Mouse (Mus musculus) left cerebral cortex, adult 18-20 months (tissue): ENCODE data around the gene Ankrd33b. TPM values are rescaled to one million over a fixed set of nuclear protein-coding genes. Genes with fewer than 3 reads are reported as not detected.

ENCODE experiments used
- DNase-seq, 2 experiments: peaks; one replicate each; pipeline ENCODE4 v3.0.0; 2021 to 2022; ENCODE audit warnings: low spot score in 2 of 2, mixed read lengths in 1 of 2
- total RNA-seq, 2 experiments: library from RNA; stranded (reverse); gene quantifications; 2 replicates each; pipeline ENCODE4 v1.2.3; 2021

The Ankrd33b gene
- total RNA-seq, 2 experiments from 2014 or later, result 81.7 to 87.2 TPM

GRCm38 (mm10) chr15:31272695-31273094, 94.8 kb downstream of the Ankrd33b start:
- DNase-seq, result no peak

GRCm38 (mm10) chr15:31269558-31269957, 98.0 kb downstream of the Ankrd33b start:
- no peak for DNase-seq

GRCm38 (mm10) chr15:31268148-31268547, 99.4 kb downstream of the Ankrd33b start:
- no peak for DNase-seq

- DNase-seq, result no peak
Observed at GRCm38 (mm10) chr15:31265845-31266244, 101.7 kb downstream of the Ankrd33b start.

DNA sequence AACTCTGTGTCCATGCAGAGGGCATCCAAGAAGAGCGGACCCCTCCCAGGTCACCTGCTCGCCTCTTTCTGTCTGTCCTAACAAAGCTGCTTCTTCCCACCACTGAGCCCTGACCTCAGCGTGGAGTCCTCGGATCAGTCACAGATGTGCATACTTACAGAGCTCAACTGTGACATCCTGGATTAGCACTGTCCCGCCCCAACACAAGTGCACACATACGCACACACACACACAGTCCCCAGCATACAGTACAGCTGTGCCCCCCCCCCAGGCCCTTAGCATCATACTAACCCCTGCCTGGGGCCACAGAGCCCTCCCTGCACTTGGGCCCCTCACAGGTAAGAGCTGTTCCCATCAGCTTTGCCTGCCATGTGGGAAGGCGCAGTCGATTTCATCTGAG, 102.1 kb downstream of the Ankrd33b start:
- DNase-seq, result no peak

- DNase-seq, result peak; percentile 89 to 92
Observed at GRCm38 (mm10) chr15:31264827-31265226, 102.7 kb downstream of the Ankrd33b start.

- DNase-seq, result no peak
Observed at GRCm38 (mm10) chr15:31262361-31262760, 105.2 kb downstream of the Ankrd33b start.

GRCm38 (mm10) chr15:31261094-31261493, 106.4 kb downstream of the Ankrd33b start:
- DNase-seq, result no peak

DNA sequence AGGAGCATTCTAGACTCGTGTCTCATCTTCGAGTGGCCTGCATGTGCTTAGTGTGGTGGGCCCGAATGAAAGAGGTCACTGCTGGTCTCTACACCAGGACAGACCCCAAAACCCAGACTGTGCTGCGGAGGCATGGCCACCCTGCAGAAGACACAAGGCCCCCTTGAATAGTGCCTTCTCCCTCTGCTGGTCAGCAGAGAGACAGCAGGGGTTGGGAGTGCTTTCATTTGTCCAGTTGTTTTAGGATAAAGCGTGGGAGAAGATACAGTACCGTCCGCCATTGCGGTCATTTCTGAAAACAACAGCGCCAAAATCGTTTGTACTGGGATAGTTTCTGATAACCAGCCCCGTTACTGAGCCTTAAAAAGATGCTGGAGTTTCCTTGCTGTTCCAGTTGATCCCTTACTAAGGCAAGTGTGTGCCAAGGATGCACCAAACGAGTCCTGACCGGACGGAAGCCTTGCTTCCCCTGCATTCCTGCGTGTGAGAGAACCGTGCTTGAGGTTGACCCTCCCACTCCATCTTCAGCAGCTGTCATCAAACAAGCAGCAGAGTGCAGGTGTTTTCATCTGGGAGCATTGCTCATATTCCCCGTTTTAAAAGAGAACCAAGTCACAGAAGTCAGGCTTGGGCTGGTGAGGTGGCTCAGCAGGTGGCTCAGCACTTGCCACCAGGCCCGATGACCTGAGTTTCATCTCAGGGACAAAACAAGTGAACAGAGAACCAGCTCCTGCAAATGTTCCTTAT, 108.7 kb downstream of the Ankrd33b start:
- DNase-seq, result no peak

DNA sequence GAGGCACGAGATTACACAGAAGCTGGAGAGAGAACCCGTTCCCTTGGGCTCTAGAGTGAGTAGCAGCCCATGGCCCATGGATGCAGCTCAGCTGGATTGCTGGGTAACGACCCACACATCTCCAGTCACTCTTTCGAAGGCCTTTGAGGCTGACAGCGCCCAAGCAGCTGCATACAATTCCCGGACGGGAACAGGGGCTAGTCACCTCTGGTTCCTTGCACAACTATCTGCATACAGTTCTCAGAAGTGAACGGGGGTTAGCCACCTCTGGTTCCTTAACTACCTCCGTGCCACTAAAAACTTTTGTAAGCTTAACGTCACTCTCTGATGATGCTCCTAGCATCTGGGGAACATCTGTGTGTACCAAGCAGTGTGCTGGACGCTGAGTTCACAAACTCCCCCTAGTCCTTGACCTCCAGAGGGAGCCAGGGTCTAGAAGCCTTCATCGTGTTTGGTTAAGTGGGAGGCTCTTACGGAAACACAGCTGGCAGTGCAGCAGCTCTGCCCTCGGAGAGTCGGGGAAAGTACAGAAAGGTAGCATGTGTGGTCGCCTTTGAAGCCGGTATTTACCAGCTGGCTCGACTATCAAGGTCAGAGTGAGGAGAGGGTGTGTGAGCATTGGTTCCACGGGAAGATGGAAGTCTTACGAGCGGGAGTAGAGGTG, 109.4 kb downstream of the Ankrd33b start:
- no peak for DNase-seq

DNA sequence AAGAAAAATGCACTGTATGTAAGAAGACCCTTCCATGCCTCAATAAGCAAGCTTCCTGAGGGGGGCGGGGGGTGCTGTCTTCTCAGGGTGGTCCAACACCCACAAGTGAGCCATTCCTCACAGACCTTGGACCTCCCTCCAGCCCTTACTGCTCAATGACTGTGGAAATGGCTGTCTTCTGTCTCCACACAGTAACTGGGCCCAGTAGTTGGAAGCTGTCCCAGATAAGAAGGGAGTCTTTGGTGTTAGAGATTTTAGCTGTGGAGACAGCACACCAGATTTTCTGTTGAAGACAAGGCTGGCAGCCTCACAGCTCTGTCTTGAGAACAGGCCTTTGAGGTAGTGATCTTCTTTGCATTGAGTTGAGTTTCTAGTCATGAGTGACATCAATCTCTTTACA, 110.2 kb downstream of the Ankrd33b start:
- no peak for DNase-seq

DNA sequence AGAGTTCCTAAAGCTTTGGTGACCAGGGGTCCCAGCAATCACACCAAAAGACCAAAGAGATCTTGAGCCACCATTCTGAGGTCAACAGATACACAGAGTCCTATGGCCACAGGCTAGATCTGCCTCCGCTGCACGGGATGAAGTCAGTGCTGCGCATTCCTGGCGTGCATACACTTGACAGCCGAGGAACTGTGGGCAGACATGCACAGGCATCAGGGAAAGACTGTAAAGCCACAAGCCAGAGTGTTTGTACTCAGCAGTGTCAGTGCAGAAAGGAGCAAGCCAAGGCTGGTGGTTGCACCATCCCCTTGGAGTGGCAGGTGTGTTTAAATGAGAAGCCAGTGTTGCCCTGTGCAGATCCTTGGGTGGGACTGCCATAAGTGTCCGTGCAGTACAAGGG, 111.8 kb downstream of the Ankrd33b start:
- no peak for DNase-seq

- DNase-seq, result no peak
Observed at GRCm38 (mm10) chr15:31254939-31255535, 112.5 kb downstream of the Ankrd33b start.

GRCm38 (mm10) chr15:31253963-31254362, 113.6 kb downstream of the Ankrd33b start:
- DNase-seq, result no peak

GRCm38 (mm10) chr15:31253380-31253779, 114.1 kb downstream of the Ankrd33b start:
- DNase-seq, result no peak

- no peak for DNase-seq
Observed at GRCm38 (mm10) chr15:31252590-31253311, 114.8 kb downstream of the Ankrd33b start.

GRCm38 (mm10) chr15:31251189-31251588, 116.3 kb downstream of the Ankrd33b start:
- no peak for DNase-seq

GRCm38 (mm10) chr15:31250676-31251075, 116.8 kb downstream of the Ankrd33b start:
- no peak for DNase-seq

- no peak for DNase-seq
Observed at GRCm38 (mm10) chr15:31250027-31250426, 117.5 kb downstream of the Ankrd33b start.

DNA sequence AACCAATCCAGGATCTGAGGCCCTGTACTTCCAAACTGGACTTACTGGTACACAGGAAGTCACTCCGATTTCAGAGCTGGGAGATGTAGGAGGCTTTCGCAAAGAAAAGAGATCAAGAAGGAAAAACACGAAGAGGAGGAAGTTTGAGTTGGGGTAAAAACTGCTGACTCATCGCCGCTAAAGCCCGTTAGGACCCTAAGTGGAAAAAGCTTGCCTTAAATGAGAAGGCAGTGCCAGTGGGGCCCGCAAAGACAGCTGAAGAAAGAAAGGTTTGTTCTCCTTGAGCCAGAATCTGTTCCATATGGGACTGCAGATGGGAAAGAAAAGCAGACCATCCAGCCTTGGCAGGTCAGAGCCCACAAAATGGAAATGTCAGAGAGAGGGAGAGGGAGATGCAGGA, 118.6 kb downstream of the Ankrd33b start:
- DNase-seq, result no peak

- DNase-seq, result no peak
Observed at GRCm38 (mm10) chr15:31247035-31247434, 120.5 kb downstream of the Ankrd33b start.

DNA sequence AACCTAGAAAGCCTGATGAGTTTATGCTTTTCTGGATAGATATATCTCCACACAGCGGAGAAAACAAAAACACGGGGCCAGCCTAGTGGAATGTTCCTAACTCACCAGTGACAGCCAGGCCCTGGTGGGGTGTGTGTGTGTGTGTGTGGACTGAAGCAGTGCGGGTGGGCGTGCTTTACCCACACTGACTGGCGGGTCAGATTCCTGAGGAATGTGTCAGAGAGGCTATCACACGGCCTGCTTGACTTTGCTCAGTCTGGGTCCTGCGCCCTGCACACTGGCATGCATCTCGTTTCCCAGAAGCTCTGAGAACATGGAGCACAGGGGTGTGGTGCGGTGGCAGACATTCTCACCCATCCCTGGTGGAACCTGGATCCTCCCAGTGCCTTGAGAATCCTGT, 121.6 kb downstream of the Ankrd33b start:
- no peak for DNase-seq
